Mouse (Mus musculus): ENCODE results near the gene Defa21. TPM values are rescaled to one million over a fixed set of nuclear protein-coding genes. Genes with fewer than 3 reads are reported as not detected.

Gene Defa21
- polyA plus RNA-seq, 1 experiment from 2014 or later: not detected

Other genes with a start within 250 kb of the Defa21 start
- gene Defb33, start 132.9 kb upstream of the Defa21 start, polyA plus RNA-seq (2016; fragmentation: Nextera tagmentation; extraction: Ambion mirVana): not detected in 2 replicates
- gene Gm15056, start 122.9 kb upstream of the Defa21 start, polyA plus RNA-seq (2016; fragmentation: Nextera tagmentation; extraction: Ambion mirVana): not detected in 2 replicates
- not detected in 2 replicates for gene Gm6040, start 103.5 kb upstream of the Defa21 start, polyA plus RNA-seq (2016; fragmentation: Nextera tagmentation; extraction: Ambion mirVana)
- not detected in 2 replicates for gene AY761185, start 80.8 kb upstream of the Defa21 start, polyA plus RNA-seq (2016; fragmentation: Nextera tagmentation; extraction: Ambion mirVana)
- not detected in 2 replicates for gene Defa23, start 29.5 kb downstream of the Defa21 start, polyA plus RNA-seq (2016; fragmentation: Nextera tagmentation; extraction: Ambion mirVana)
- not detected in 2 replicates for gene Defa35, start 39.5 kb downstream of the Defa21 start, polyA plus RNA-seq (2016; fragmentation: Nextera tagmentation; extraction: Ambion mirVana)
- not detected in 2 replicates for gene Defa25, start 58.9 kb downstream of the Defa21 start, polyA plus RNA-seq (2016; fragmentation: Nextera tagmentation; extraction: Ambion mirVana)
- gene Gm14851, start 70.5 kb downstream of the Defa21 start, polyA plus RNA-seq (2016; fragmentation: Nextera tagmentation; extraction: Ambion mirVana): not detected in 2 replicates
- not detected in 2 replicates for gene Defa30, start 109.1 kb downstream of the Defa21 start, polyA plus RNA-seq (2016; fragmentation: Nextera tagmentation; extraction: Ambion mirVana)
- gene Defa22, start 136.7 kb downstream of the Defa21 start, polyA plus RNA-seq (2016; fragmentation: Nextera tagmentation; extraction: Ambion mirVana): not detected in 2 replicates
- gene Defa31, start 166.1 kb downstream of the Defa21 start, polyA plus RNA-seq (2016; fragmentation: Nextera tagmentation; extraction: Ambion mirVana): not detected in 2 replicates
- not detected in 2 replicates for gene Gm15293, start 176.0 kb downstream of the Defa21 start, polyA plus RNA-seq (2016; fragmentation: Nextera tagmentation; extraction: Ambion mirVana)
- gene Gm15292, start 224.2 kb downstream of the Defa21 start, polyA plus RNA-seq (2016; fragmentation: Nextera tagmentation; extraction: Ambion mirVana): not detected in 2 replicates